Mouse (Mus musculus): Measurements from ENCODE around the gene Cdpf1. TPM values are rescaled to one million over a fixed set of nuclear protein-coding genes. Genes with fewer than 3 reads are reported as not detected.
"Not testable (repeated sequence)": the region's sequence is repeated elsewhere in the genome, so short reads cannot be mapped to it uniquely, and the experiment has no call there.

Cdpf1 gene
- polyA plus RNA-seq, 1 experiment from 2014 or later = 54.2 TPM

- H3K4me3 ChIP-seq = no peak overlapping the region
- no peak overlapping the region for H3K27ac ChIP-seq
- no peaks in the 10 kb centered on the region for H3K36me3 ChIP-seq
- no peaks in the 10 kb centered on the region for H3K9me3 ChIP-seq
- no peaks in the 10 kb centered on the region; the same call in 1 of the 2 replicates for H3K27me3 ChIP-seq (ENCODE audit: insufficient read depth, poor library complexity, severe bottlenecking)
- DNase-seq (ENCODE audit: low spot score) = peak; percentile 46
- 83% methylated on average over 8 of the region's 8 CpGs for WGBS
- no peaks in the 10 kb centered on the region for H3K4me1 ChIP-seq
These were observed 12.8 kb downstream of the Cdpf1 start for GRCm38 (mm10) chr15:85798676-85799075.

- Histone ChIP-seq H3K27me3 (ENCODE audit: insufficient read depth, poor library complexity, severe bottlenecking) (no peaks in the 10 kb centered on the region), H3K36me3 (no peaks in the 10 kb centered on the region), H3K4me1 (no peaks in the 10 kb centered on the region), H3K9me3 (no peaks in the 10 kb centered on the region), H3K4me3 (no peak overlapping the region), H3K27ac (no peak overlapping the region)
- no peak for DNase-seq (ENCODE audit: low spot score)
- 73% methylated on average over 6 of the region's 6 CpGs for WGBS
These were observed 16.0 kb downstream of the Cdpf1 start for GRCm38 (mm10) chr15:85795516-85795915.

GRCm38 (mm10) chr15:85792819-85793218, 18.7 kb downstream of the Cdpf1 start:
- Histone ChIP-seq H3K4me3 (no peak overlapping the region), H3K36me3 (no peaks in the 10 kb centered on the region), H3K4me1 (no peaks in the 10 kb centered on the region; the same call in 1 of the 2 replicates), H3K9me3 (no peaks in the 10 kb centered on the region), H3K27ac (no peak overlapping the region), H3K27me3 (ENCODE audit: insufficient read depth, poor library complexity, severe bottlenecking) (no peaks in the 10 kb centered on the region)
- no peak for DNase-seq (ENCODE audit: low spot score)
- 77% methylated on average over 1 of the region's 1 CpGs for WGBS

DNA sequence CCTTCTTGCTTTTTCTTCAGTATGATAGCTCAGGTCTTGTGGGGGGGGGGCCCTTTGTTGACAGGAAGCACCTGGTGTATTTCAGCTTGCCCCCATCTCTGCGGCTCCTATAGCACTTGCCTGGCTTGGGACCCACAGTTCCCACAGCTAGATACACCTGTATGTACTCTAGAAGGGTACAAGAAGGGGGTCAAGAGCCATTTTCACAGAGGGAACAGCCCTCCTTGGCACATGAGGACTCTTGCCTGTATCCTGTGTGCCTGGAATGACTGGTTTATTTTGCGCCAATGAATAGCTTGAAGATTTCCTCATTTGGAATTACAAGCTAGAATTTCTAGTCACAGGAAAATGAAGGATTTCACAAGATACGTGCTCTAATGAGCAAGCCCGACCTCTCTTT, 20.0 kb downstream of the Cdpf1 start:
- 81% methylated on average over 4 of the region's 4 CpGs for WGBS
- H3K36me3 ChIP-seq = no peaks in the 10 kb centered on the region
- H3K27ac ChIP-seq = no peak overlapping the region
- H3K4me3 ChIP-seq = no peak overlapping the region
- H3K9me3 ChIP-seq = no peaks in the 10 kb centered on the region
- no peaks in the 10 kb centered on the region for H3K27me3 ChIP-seq (ENCODE audit: insufficient read depth, poor library complexity, severe bottlenecking)
- DNase-seq (ENCODE audit: low spot score) = peak; percentile 38
- no peaks in the 10 kb centered on the region; the same call in 1 of the 2 replicates for H3K4me1 ChIP-seq

DNA sequence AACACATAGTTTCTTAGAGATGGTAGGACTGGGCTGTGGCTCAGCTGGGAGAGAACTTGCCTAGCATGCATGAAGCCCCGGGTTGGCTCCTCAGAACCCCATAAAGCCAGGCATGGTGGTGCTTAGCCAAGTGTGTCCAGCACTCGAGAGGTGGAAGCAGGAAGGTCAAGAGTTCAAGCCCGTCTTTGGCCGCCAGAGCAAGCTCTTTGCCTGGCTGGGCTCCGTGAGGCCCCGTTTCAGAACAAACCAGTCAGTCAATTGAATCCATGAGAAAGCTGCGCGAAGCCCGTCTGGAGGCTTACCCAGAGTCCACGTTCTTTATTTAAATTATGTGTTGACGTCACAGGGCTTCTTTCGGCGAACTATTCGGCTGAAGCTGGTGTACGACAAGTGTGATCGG, 22.9 kb downstream of the Cdpf1 start:
- Histone ChIP-seq H3K9me3 (no peaks in the 10 kb centered on the region), H3K36me3 (no peaks in the 10 kb centered on the region), H3K4me1 (no peaks in the 10 kb centered on the region; the same call in 1 of the 2 replicates), H3K27ac (no peak overlapping the region), H3K27me3 (ENCODE audit: insufficient read depth, poor library complexity, severe bottlenecking) (no peaks in the 10 kb centered on the region), H3K4me3 (no peak overlapping the region)
- peak; percentile 67 for DNase-seq (ENCODE audit: low spot score)
- 73% methylated on average over 16 of the region's 16 CpGs for WGBS

- WGBS = 91% methylated on average over 4 of the region's 4 CpGs
- Histone ChIP-seq H3K27ac (no peak overlapping the region), H3K4me3 (no peak overlapping the region)
These were observed 23.4 kb downstream of the Cdpf1 start for GRCm38 (mm10) chr15:85788051-85788450.

GRCm38 (mm10) chr15:85787482-85787881, 24.0 kb downstream of the Cdpf1 start:
- H3K36me3 ChIP-seq = no peaks in the 10 kb centered on the region
- WGBS = 90% methylated on average over 6 of the region's 6 CpGs
- no peak overlapping the region for H3K27ac ChIP-seq
- H3K27me3 ChIP-seq (ENCODE audit: insufficient read depth, poor library complexity, severe bottlenecking) = no peaks in the 10 kb centered on the region
- no peak overlapping the region for H3K4me3 ChIP-seq
- peaks cover 2% of the 10 kb centered on the region; the same call in 1 of the 2 replicates for H3K9me3 ChIP-seq
- DNase-seq (ENCODE audit: low spot score) = peak; percentile 65
- H3K4me1 ChIP-seq = no peaks in the 10 kb centered on the region; the same call in 1 of the 2 replicates

More at GRCm38 (mm10) chr15:85788051-85788450, 23.4 kb downstream of the Cdpf1 start:
- DNase-seq (ENCODE audit: low spot score) = peak; percentile 71
- Histone ChIP-seq H3K4me1 (no peaks in the 10 kb centered on the region; the same call in 1 of the 2 replicates), H3K9me3 (peaks cover 2% of the 10 kb centered on the region; the same call in 1 of the 2 replicates), H3K27me3 (ENCODE audit: insufficient read depth, poor library complexity, severe bottlenecking) (no peaks in the 10 kb centered on the region), H3K36me3 (no peaks in the 10 kb centered on the region)

GRCm38 (mm10) chr15:85786711-85787110, 24.8 kb downstream of the Cdpf1 start:
- no peak overlapping the region for H3K27ac ChIP-seq
- H3K36me3 ChIP-seq = no peaks in the 10 kb centered on the region
- peaks cover 2% of the 10 kb centered on the region; the same call in 1 of the 2 replicates for H3K9me3 ChIP-seq
- H3K27me3 ChIP-seq (ENCODE audit: insufficient read depth, poor library complexity, severe bottlenecking) = no peaks in the 10 kb centered on the region
- no peak overlapping the region for H3K4me3 ChIP-seq
- DNase-seq (ENCODE audit: low spot score) = peak; percentile 51
- no peaks in the 10 kb centered on the region; the same call in 1 of the 2 replicates for H3K4me1 ChIP-seq
- WGBS = 68% methylated on average over 5 of the region's 5 CpGs

DNA sequence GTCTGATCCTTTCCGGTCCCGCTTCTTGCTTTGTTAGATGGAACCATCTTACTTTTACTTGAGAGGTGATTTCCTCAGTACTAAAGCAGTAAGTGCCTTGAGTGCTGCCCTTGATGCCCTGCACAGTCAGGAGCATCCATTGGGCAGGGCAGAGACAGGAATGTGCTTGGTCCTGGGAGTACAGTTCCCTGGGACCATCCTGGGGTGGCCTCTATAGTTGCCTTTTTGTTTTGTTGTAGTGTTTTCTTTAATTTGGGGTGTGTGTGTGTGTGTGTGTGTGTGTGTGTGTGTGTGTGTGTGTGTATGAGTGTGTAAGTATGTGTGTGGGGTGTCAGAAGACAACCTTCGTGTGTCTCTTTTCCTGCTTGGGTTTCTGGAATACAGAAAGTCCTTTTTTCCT, 27.2 kb downstream of the Cdpf1 start:
- WGBS = 94% methylated on average over 3 of the region's 3 CpGs
- no peaks in the 10 kb centered on the region for H3K36me3 ChIP-seq

DNA sequence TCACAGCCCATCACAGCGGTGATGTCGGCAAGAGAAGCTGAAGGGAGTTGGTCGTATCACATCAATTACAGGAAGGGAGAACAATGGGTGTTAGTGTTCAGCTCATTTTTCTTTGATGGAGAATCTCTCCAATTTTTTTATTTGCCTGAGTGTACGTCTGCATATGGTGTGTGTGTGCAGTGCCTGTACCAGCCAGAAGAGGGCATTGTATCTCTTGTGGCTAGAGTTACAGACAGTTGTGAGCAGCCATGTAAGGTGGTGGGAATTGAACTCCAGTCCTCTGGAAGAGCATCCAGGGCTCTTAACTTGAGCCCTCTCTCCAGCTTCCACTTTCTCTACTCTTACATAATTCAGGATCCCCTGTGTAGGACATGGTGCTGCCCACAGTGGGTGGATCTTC, 28.4 kb downstream of the Cdpf1 start:
- Histone ChIP-seq H3K9me3 (peaks cover 2% of the 10 kb centered on the region; the same call in 1 of the 2 replicates), H3K27ac (no peak overlapping the region), H3K4me3 (no peak overlapping the region), H3K4me1 (no peaks in the 10 kb centered on the region), H3K27me3 (ENCODE audit: insufficient read depth, poor library complexity, severe bottlenecking) (no peaks in the 10 kb centered on the region), H3K36me3 (no peaks in the 10 kb centered on the region)
- 88% methylated on average over 4 of the region's 4 CpGs for WGBS
- DNase-seq (ENCODE audit: low spot score) = peak; percentile 36

More for the DNA sequence above, 27.2 kb downstream of the Cdpf1 start:
- DNase-seq (ENCODE audit: low spot score) = peak; percentile 55
- H3K27me3 ChIP-seq (ENCODE audit: insufficient read depth, poor library complexity, severe bottlenecking) = no peaks in the 10 kb centered on the region
- no peak overlapping the region for H3K27ac ChIP-seq
- no peak overlapping the region for H3K4me3 ChIP-seq
- H3K9me3 ChIP-seq = peaks cover 2% of the 10 kb centered on the region; the same call in 1 of the 2 replicates
- no peaks in the 10 kb centered on the region; the same call in 1 of the 2 replicates for H3K4me1 ChIP-seq

- not testable (repeated sequence) for H3K9me3 ChIP-seq; H3K27ac ChIP-seq; H3K36me3 ChIP-seq; H3K4me1 ChIP-seq; H3K4me3 ChIP-seq; DNase-seq (ENCODE audit: low spot score); H3K27me3 ChIP-seq (ENCODE audit: insufficient read depth, poor library complexity, severe bottlenecking)
- 86% methylated on average over 6 of the region's 6 CpGs for WGBS
These were observed 32.6 kb downstream of the Cdpf1 start for GRCm38 (mm10) chr15:85778891-85779290.

DNA sequence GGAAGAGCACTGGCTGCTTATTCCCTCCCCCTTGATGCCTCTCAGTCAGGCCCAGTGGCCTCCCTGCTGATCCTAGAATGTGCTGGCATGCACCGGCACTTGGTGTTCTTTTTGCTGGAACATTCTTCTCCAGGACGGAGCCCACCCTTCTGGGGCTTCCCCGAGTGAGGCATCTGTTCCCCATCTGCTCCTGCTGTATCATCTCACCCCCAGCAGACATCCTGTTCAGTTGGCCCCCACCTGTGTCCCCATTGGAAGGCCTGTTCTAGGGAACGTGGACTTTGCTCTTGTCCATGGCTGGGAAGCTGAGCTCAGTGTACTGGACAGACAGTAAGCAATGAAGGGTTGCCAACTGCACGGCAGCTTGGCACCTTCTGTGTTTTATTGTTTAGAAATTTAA, 34.7 kb downstream of the Cdpf1 start:
- Histone ChIP-seq H3K4me1 (no peaks in the 10 kb centered on the region), H3K9me3 (no peaks in the 10 kb centered on the region), H3K36me3 (no peaks in the 10 kb centered on the region), H3K27me3 (ENCODE audit: insufficient read depth, poor library complexity, severe bottlenecking) (no peaks in the 10 kb centered on the region), H3K27ac (no peak overlapping the region), H3K4me3 (no peak overlapping the region)
- no peak for DNase-seq (ENCODE audit: low spot score)
- WGBS = 78% methylated on average over 5 of the region's 5 CpGs

GRCm38 (mm10) chr15:85776241-85776640, 35.3 kb downstream of the Cdpf1 start:
- Histone ChIP-seq H3K27ac (no peak overlapping the region), H3K4me3 (no peak overlapping the region), H3K4me1 (no peaks in the 10 kb centered on the region), H3K36me3 (no peaks in the 10 kb centered on the region), H3K27me3 (ENCODE audit: insufficient read depth, poor library complexity, severe bottlenecking) (no peaks in the 10 kb centered on the region), H3K9me3 (no peaks in the 10 kb centered on the region)
- WGBS = 74% methylated on average over 2 of the region's 2 CpGs
- DNase-seq (ENCODE audit: low spot score) = no peak

DNA sequence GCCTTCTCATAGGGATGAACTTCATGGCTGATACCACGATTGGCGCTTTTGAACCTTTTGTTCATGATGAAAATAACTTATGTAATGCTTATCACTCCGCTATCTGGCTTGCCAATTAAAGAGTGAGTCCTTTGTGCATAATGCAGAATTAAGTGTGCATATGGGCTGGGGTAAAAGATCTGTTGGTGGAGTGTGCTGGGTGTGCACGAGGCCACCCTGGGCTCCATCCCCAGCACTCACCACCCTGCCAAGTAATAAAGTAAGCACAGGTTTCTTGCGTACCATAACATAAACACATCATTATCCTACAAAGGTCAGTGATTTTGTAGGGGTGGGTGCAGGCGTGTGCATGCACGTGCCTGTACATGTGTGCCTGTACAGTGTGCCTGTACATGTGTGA, 36.5 kb downstream of the Cdpf1 start:
- Histone ChIP-seq H3K9me3 (no peaks in the 10 kb centered on the region), H3K27me3 (ENCODE audit: insufficient read depth, poor library complexity, severe bottlenecking) (0 out of 2 replicates have a peak, but pooled peaks cover 3% of the 10 kb centered on the region), H3K4me1 (no peaks in the 10 kb centered on the region), H3K4me3 (no peak overlapping the region), H3K27ac (no peak overlapping the region), H3K36me3 (no peaks in the 10 kb centered on the region)
- DNase-seq (ENCODE audit: low spot score) = no peak
- 87% methylated on average over 7 of the region's 7 CpGs for WGBS

Measured in heart, embryonic 10.5 days (tissue).